Mouse (Mus musculus): ENCODE results near the gene Pld5. TPM values are rescaled to one million over a fixed set of nuclear protein-coding genes. Genes with fewer than 3 reads are reported as not detected.
A peak's percentile ranks its signal among the peaks of the same experiment; 100 is the strongest.

Pld5 gene
- 0.28 and 0.58 TPM in 2 replicates for polyA plus RNA-seq (2014; fragmentation: Nextera tagmentation; extraction: Ambion mirVana)

DNA sequence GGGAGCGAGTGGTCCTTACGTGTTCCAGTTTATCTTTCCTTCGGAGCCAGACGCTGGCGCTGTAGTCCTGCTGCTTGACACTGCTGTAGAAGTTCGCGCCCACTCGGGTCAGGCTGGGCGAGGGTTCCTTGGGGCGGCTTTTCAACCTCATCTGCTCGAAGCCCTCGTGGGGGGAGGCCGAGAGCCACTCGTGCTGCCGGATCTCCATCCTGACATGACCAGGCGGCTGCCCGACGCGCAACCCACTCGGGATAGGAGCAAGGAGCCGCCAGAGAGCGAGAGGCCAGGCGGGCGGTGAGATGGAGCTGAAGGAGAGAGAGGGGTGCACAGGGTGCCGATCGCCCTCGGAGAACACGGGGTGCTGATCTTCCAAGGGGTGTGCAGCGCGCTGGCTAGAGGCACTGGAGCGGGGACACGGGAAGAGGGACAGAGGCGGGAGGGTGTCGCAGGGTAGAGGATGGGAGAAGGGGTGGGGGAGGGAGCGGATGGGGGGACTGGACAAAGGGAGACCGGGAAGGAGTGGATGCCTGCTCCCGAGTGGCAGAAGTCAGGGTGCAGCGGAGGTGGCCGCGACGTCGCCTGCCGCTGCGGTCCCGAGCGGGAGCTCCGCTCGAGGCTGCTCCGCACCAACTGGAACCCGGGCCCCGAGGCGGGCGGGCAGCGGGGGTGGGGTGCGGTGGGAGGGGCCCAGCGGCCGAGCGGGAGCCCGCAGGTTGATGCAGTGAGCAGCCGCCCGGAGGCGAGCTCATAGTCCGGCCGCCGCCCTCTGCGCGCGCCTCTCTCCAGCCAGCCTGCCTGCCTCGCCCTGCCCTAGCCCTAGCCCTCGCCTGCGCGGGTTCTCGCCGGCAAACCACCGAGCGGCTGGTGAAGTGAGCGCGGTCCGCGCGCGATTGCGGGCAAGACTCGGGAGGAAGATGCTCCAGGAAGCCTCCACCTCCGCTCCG is at the start of gene Pld5:
Gene Pld5, minus strand, starts transcription at position 646 of the 944 bp plus-strand sequence.
- under 1% methylated on average over 82 of the region's 86 CpGs for WGBS

DNA sequence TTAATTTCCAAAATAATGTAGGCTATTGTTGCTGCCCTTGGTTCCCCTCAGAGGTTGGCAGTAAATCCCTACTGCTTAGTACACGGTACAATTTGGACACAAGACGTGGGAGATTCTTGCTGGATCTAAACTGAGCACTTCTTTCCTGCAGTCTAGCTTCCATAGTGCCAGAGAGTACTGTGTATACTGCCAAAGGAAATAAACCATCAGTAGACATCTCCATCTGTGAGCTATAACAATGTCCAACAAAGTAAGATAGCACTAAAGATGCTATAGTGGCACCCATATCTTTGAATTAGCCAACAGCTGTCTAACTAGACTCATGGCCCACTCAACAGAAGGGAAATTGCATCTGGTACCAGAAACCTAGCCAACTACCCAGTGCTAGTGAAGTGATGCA is 40.0 kb upstream of the Pld5 start:
- H3K27me3 ChIP-seq (ENCODE audit: control insufficient read depth, insufficient read depth, low read length) = no peaks in the 10 kb centered on the region
- ATAC-seq (ENCODE audit: insufficient number of reproducible peaks, insufficient read depth, low FRiP score, low read depth) = no peak
- H3K9me3 ChIP-seq (ENCODE audit: control insufficient read depth, low read length) = no peaks in the 10 kb centered on the region
- no peaks in the 10 kb centered on the region for H3K4me1 ChIP-seq (ENCODE audit: control insufficient read depth in 2 of 2, insufficient read depth in 2 of 2, low read length in 2 of 2)
- no peak overlapping the region for H3K4me2 ChIP-seq (ENCODE audit: low read length)
- H3K27ac ChIP-seq (replicated peaks in 1 of 2; ENCODE audit: control insufficient read depth in 1 of 2, insufficient read depth in 1 of 2, low read depth in 2 of 2, low read length in 2 of 2) = no peak overlapping the region
- 73% methylated on average over 2 of the region's 2 CpGs for WGBS
- H3K4me3 ChIP-seq (ENCODE audit: control insufficient read depth in 1 of 2, insufficient read depth in 1 of 2, low read depth in 1 of 2, low read length in 2 of 2) = no peak overlapping the region
- no peak overlapping the region for H3K9ac ChIP-seq (ENCODE audit: low read length)
- no peaks in the 10 kb centered on the region for H3K36me3 ChIP-seq (ENCODE audit: control insufficient read depth, insufficient read depth, low read length)

More for the DNA sequence above, at the start of gene Pld5:
- Histone ChIP-seq H3K36me3 (ENCODE audit: control insufficient read depth, insufficient read depth, low read length) (no peaks in the 10 kb centered on the region), H3K9ac (ENCODE audit: low read length) (peak within 1 kb of the TSS; percentile 54), H3K27me3 (ENCODE audit: control insufficient read depth, insufficient read depth, low read length) (peaks cover 28% of the 10 kb centered on the region), H3K4me2 (ENCODE audit: low read length) (peak within 1 kb of the TSS; percentile 98), H3K27ac (replicated peaks in 1 of 2; ENCODE audit: control insufficient read depth in 1 of 2, insufficient read depth in 1 of 2, low read depth in 2 of 2, low read length in 2 of 2) (no peak within 1 kb of the TSS), H3K9me3 (ENCODE audit: control insufficient read depth, low read length) (no peaks in the 10 kb centered on the region), H3K4me1 (ENCODE audit: control insufficient read depth in 2 of 2, insufficient read depth in 2 of 2, low read length in 2 of 2) (peaks cover 4% of the 10 kb centered on the region in 2 experiments; a peak in 2 of 4 replicates), H3K4me3 (ENCODE audit: control insufficient read depth in 1 of 2, insufficient read depth in 1 of 2, low read depth in 1 of 2, low read length in 2 of 2) (peak within 1 kb of the TSS; percentile 47 to 53)
- peak; percentile 35; the same call in 1 of the 2 replicates for ATAC-seq (ENCODE audit: insufficient number of reproducible peaks, insufficient read depth, low FRiP score, low read depth)

DNA sequence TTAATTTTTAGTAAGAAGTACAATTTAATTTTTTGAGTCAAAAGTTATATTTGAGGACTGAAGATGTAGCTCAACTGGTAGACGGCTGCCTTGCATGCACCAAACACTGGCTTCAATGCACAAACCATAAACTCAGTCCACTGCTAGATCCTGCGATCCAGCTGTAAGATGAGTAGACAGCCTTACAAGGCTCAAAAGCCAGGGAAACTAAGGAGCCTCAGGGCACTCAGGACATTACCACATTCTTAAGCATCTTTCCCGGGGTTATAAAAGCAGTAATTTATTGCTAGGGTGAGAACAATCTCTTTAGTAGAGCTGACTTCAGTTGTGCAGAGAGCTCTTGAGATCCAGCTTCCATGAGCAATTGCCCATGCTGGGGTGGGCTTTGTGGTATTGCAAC is 35.1 kb upstream of the Pld5 start:
- Histone ChIP-seq H3K4me3 (ENCODE audit: control insufficient read depth in 1 of 2, insufficient read depth in 1 of 2, low read depth in 1 of 2, low read length in 2 of 2) (no peak overlapping the region), H3K36me3 (ENCODE audit: control insufficient read depth, insufficient read depth, low read length) (no peaks in the 10 kb centered on the region), H3K4me1 (ENCODE audit: control insufficient read depth in 2 of 2, insufficient read depth in 2 of 2, low read length in 2 of 2) (no peaks in the 10 kb centered on the region), H3K4me2 (ENCODE audit: low read length) (no peak overlapping the region), H3K9me3 (ENCODE audit: control insufficient read depth, low read length) (no peaks in the 10 kb centered on the region), H3K27me3 (ENCODE audit: control insufficient read depth, insufficient read depth, low read length) (no peaks in the 10 kb centered on the region), H3K27ac (replicated peaks in 1 of 2; ENCODE audit: control insufficient read depth in 1 of 2, insufficient read depth in 1 of 2, low read depth in 2 of 2, low read length in 2 of 2) (no peak overlapping the region), H3K9ac (ENCODE audit: low read length) (no peak overlapping the region)
- ATAC-seq (ENCODE audit: insufficient number of reproducible peaks, insufficient read depth, low FRiP score, low read depth) = no peak
- 76% methylated on average over 3 of the region's 3 CpGs for WGBS

DNA sequence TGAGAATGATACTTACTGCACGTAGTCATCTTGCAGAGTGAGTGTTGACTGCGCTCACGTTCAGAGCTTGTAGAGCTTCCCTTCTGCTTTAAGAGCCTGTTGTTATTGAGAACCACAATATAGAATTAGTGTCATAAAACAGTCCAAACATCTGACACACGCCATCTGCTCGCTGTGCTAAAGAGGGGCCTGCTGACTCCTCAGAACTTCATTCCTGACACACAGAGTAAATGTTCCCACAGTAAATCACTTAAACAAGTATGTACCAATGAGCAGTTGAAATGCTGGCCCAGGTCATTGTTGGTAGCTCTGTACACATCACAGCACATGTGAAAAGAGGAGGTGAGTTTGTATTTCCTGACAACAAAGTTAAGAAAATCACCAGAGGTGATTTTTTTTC is 14.3 kb upstream of the Pld5 start:
- Histone ChIP-seq H3K4me3 (ENCODE audit: control insufficient read depth in 1 of 2, insufficient read depth in 1 of 2, low read depth in 1 of 2, low read length in 2 of 2) (no peak overlapping the region), H3K9me3 (ENCODE audit: control insufficient read depth, low read length) (no peaks in the 10 kb centered on the region), H3K9ac (ENCODE audit: low read length) (no peak overlapping the region), H3K27me3 (ENCODE audit: control insufficient read depth, insufficient read depth, low read length) (no peaks in the 10 kb centered on the region), H3K4me1 (ENCODE audit: control insufficient read depth in 2 of 2, insufficient read depth in 2 of 2, low read length in 2 of 2) (no peaks in the 10 kb centered on the region), H3K36me3 (ENCODE audit: control insufficient read depth, insufficient read depth, low read length) (no peaks in the 10 kb centered on the region), H3K27ac (replicated peaks in 1 of 2; ENCODE audit: control insufficient read depth in 1 of 2, insufficient read depth in 1 of 2, low read depth in 2 of 2, low read length in 2 of 2) (no peak overlapping the region), H3K4me2 (ENCODE audit: low read length) (no peak overlapping the region)
- no peak for ATAC-seq (ENCODE audit: insufficient number of reproducible peaks, insufficient read depth, low FRiP score, low read depth)
- WGBS = 78% methylated on average over 5 of the region's 5 CpGs

DNA sequence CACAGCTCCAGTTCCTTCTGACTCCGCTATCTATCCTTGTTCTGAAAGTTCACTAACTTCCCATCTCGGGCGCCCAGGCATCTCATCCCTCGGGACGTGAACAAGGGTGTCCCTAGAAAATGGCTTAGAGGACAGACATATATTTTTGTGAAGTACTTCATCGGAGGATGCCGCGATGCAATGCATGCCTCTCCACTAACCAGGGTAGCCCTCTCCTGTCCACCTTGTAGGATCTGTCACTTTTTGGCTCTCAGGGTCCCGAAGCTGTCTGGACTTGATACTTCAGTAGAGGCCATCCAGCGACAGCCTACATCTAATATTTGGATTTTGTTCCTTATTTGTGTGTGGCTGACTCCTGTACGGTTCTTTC is 484 bp upstream of the Pld5 start:
- no peak for ATAC-seq (ENCODE audit: insufficient number of reproducible peaks, insufficient read depth, low FRiP score, low read depth)

DNA sequence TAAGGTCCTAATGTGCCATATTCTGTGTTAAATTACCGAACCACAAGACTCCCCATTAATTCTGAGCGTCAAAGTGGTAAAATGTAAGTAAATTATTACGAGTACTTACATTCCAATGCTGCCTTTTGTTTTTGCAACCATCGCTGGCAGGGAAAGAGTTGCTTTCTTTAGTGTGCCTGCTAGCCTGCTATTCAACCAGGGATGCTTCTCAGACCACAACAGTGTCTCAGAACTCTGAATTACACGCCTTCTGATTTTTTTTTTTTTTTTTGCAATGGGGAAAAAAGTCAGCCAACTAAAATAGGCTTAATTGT is 26.4 kb downstream of the Pld5 start:
- H3K4me1 ChIP-seq (ENCODE audit: control insufficient read depth in 2 of 2, insufficient read depth in 2 of 2, low read length in 2 of 2) = peaks cover 4 to 14% of the 10 kb centered on the region in 2 experiments
- H3K4me2 ChIP-seq (ENCODE audit: low read length) = peak overlapping the region; percentile 54
- H3K36me3 ChIP-seq (ENCODE audit: control insufficient read depth, insufficient read depth, low read length) = no peaks in the 10 kb centered on the region
- H3K27me3 ChIP-seq (ENCODE audit: control insufficient read depth, insufficient read depth, low read length) = no peaks in the 10 kb centered on the region
- H3K4me3 ChIP-seq (ENCODE audit: control insufficient read depth in 1 of 2, insufficient read depth in 1 of 2, low read depth in 1 of 2, low read length in 2 of 2) = no peak overlapping the region; a peak in 1 of 4 replicates
- H3K9me3 ChIP-seq (ENCODE audit: control insufficient read depth, low read length) = no peaks in the 10 kb centered on the region; the same call in 1 of the 2 replicates
- 54% methylated on average over 5 of the region's 5 CpGs for WGBS
- H3K27ac ChIP-seq (replicated peaks in 1 of 2; ENCODE audit: control insufficient read depth in 1 of 2, insufficient read depth in 1 of 2, low read depth in 2 of 2, low read length in 2 of 2) = peak overlapping the region; percentile 78 to 93
- peak overlapping the region; percentile 28 for H3K9ac ChIP-seq (ENCODE audit: low read length)
- no peak for ATAC-seq (ENCODE audit: insufficient number of reproducible peaks, insufficient read depth, low FRiP score, low read depth)

More for the DNA sequence above, 484 bp upstream of the Pld5 start:
- H3K27ac ChIP-seq (replicated peaks in 1 of 2; ENCODE audit: control insufficient read depth in 1 of 2, insufficient read depth in 1 of 2, low read depth in 2 of 2, low read length in 2 of 2) = no peak overlapping the region
- H3K9me3 ChIP-seq (ENCODE audit: control insufficient read depth, low read length) = no peaks in the 10 kb centered on the region
- H3K4me3 ChIP-seq (ENCODE audit: control insufficient read depth in 1 of 2, insufficient read depth in 1 of 2, low read depth in 1 of 2, low read length in 2 of 2) = peak overlapping the region; percentile 47 to 53
- H3K27me3 ChIP-seq (ENCODE audit: control insufficient read depth, insufficient read depth, low read length) = peaks cover 28% of the 10 kb centered on the region
- peak overlapping the region; percentile 54 for H3K9ac ChIP-seq (ENCODE audit: low read length)
- 17% methylated on average over 11 of the region's 11 CpGs for whole genome bisulfite sequencing
- peaks cover 4% of the 10 kb centered on the region in 2 experiments; a peak in 2 of 4 replicates for H3K4me1 ChIP-seq (ENCODE audit: control insufficient read depth in 2 of 2, insufficient read depth in 2 of 2, low read length in 2 of 2)
- H3K4me2 ChIP-seq (ENCODE audit: low read length) = peak overlapping the region; percentile 98
- H3K36me3 ChIP-seq (ENCODE audit: control insufficient read depth, insufficient read depth, low read length) = no peaks in the 10 kb centered on the region

DNA sequence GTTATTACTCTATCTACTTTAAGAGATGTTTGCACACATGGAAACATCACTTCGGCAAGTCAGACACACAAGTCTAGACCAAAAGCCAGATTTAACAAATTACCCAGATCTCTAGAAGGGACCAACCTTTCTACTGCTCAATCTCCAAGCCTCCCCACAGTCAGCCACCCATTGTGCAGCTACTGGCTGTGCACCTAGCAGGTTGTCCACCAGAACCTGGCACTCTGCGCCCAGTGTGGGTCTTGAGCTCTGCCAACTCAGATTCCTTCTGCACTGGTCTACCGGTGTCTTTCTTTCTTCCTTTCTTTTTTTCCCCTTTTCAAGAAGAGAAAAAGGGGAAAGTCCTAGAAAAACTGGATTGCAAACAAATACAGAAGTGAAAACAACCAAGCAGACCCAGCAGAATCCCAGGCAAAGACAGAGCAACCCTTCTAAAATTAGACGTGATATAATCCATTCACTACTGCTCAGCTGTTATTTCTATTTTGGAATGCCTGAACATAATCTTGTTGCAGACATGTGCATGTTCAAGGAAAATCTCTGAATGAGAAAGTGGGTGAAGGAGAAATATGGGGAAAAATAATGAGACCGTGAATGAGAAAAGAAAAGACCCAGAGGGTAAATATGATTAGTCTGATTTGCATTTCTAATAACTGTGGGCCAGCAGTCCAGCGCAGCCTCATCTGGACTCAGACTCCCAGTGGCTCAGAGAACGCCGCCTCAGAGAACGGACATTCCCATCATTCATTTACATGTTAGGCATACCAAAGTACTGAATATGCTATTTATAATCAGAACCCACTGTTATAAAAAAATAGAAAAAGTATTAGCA is 27.0 kb downstream of the Pld5 start:
- WGBS = 44% methylated on average over 9 of the region's 9 CpGs
- peak overlapping the region; percentile 84 to 93 for H3K27ac ChIP-seq (replicated peaks in 1 of 2; ENCODE audit: control insufficient read depth in 1 of 2, insufficient read depth in 1 of 2, low read depth in 2 of 2, low read length in 2 of 2)
- peak; percentile 64 for ATAC-seq (ENCODE audit: insufficient number of reproducible peaks, insufficient read depth, low FRiP score, low read depth)

More for the DNA sequence above, 27.0 kb downstream of the Pld5 start:
- H3K4me1 ChIP-seq (ENCODE audit: control insufficient read depth in 2 of 2, insufficient read depth in 2 of 2, low read length in 2 of 2) = peaks cover 4 to 14% of the 10 kb centered on the region in 2 experiments
- peak overlapping the region; percentile 54 for H3K4me2 ChIP-seq (ENCODE audit: low read length)
- H3K27me3 ChIP-seq (ENCODE audit: control insufficient read depth, insufficient read depth, low read length) = no peaks in the 10 kb centered on the region
- H3K9me3 ChIP-seq (ENCODE audit: control insufficient read depth, low read length) = no peaks in the 10 kb centered on the region; the same call in 1 of the 2 replicates
- H3K36me3 ChIP-seq (ENCODE audit: control insufficient read depth, insufficient read depth, low read length) = no peaks in the 10 kb centered on the region
- H3K9ac ChIP-seq (ENCODE audit: low read length) = peak overlapping the region; percentile 40
- H3K4me3 ChIP-seq (ENCODE audit: control insufficient read depth in 1 of 2, insufficient read depth in 1 of 2, low read depth in 1 of 2, low read length in 2 of 2) = no peak overlapping the region; a peak in 1 of 4 replicates
